Comparison of ENCODE assay signal across 8 mouse cellular contexts in genomic region chr6:118478957-118479708, GRCm38 (mm10). TPM values are rescaled to one million over a fixed set of nuclear protein-coding genes. Genes with fewer than 3 reads are reported as not detected.
DNase-seq lines count a peak whose midpoint lies in the region; ATAC-seq and TF ChIP-seq lines count a peak whose summit lies in the region.

Gene Zfp9, minus strand, starts transcription at chr6:118479320.

- TF ChIP-seq EP300 in MEL (IDR thresholded peaks at IDR 0.05; ENCODE audit: low read depth in 1 of 2, low read length in 2 of 2) = no peak

- H3K9ac ChIP-seq in MEL (ENCODE audit: control insufficient read depth, low read depth, low read length, poor library complexity, severe bottlenecking) = peak within 1 kb of the TSS; percentile 95
- peak within 1 kb of the TSS; percentile 84 for H3K9ac ChIP-seq in forebrain, postnatal 0 days

- no peaks in the 10 kb centered on the region; the same call in 1 of the 2 replicates for H3K79me2 ChIP-seq in MEL (ENCODE audit: control insufficient read depth, insufficient read depth, low read length, poor library complexity)

- TF ChIP-seq POLR2A in MEL (IDR thresholded peaks at IDR 0.05; ENCODE audit: control insufficient read depth in 1 of 2, insufficient read depth in 1 of 2, low read depth in 1 of 2, low read length in 2 of 2, poor library complexity in 1 of 2) = peak; percentile 44 to 62; a peak in 2 of 4 replicates
- peak; percentile 70; the same call in 1 of the 2 replicates for TF ChIP-seq POLR2A in lung, adult 2 months (IDR thresholded peaks at IDR 0.05; ENCODE audit: borderline replicate concordance, extremely low read depth, low read depth, low read length)

- TF ChIP-seq CTCF in MEL (IDR thresholded peaks at IDR 0.05 in 2 of 3, conservative IDR thresholded peaks at IDR 0.05 in 1 of 3; ENCODE audit: control insufficient read depth in 1 of 3, insufficient read depth in 1 of 3, low read depth in 2 of 3, low read length in 3 of 3, poor library complexity in 1 of 3, severe bottlenecking in 1 of 3) = no peak
- TF ChIP-seq CTCF in forebrain, postnatal 0 days (IDR thresholded peaks at IDR 0.05; ENCODE audit: low read depth) = no peak
- no peak for TF ChIP-seq CTCF in lung, adult 2 months (IDR thresholded peaks at IDR 0.05; ENCODE audit: insufficient read depth, low read length)

- 1% methylated on average over 48 of the region's 57 CpGs for whole genome bisulfite sequencing in forebrain, postnatal 0 days
- under 1% methylated on average over 55 of the region's 57 CpGs for WGBS in lung, adult 2 months

- no peaks in the 10 kb centered on the region for H3K9me3 ChIP-seq in MEL (replicated peaks; ENCODE audit: insufficient read depth, low read length)
- H3K9me3 ChIP-seq in forebrain, postnatal 0 days (ENCODE audit: low read length) = no peaks in the 10 kb centered on the region

- peak within 1 kb of the TSS; percentile 70 for H3K27ac ChIP-seq in MEL (ENCODE audit: control insufficient read depth, low read depth, low read length)
- peak within 1 kb of the TSS; percentile 90 for H3K27ac ChIP-seq in forebrain, postnatal 0 days (ENCODE audit: low read depth, low read length)

- peak; percentile 79 for DNase-seq in MEL (ENCODE audit: low read depth, low spot score)
- peak; percentile 87 for DNase-seq in cerebellum, adult 11-12 months
- peak; percentile 90 for DNase-seq in forebrain, postnatal 0 days
- peak; percentile 79 to 81 for DNase-seq in heart, postnatal 36 days
- peak; percentile 82 for DNase-seq in layer of hippocampus, adult 8-10 months (ENCODE audit: low spot score in 2 of 2)
- peak; percentile 68 for DNase-seq in lung, adult 2 months
- peak; percentile 66 for DNase-seq in ovary, postnatal 10 days (ENCODE audit: low spot score)
- peak; percentile 59 to 75 for DNase-seq in urinary bladder, adult 18-20 months (ENCODE audit: low spot score in 2 of 2)

- peak; percentile 96 for ATAC-seq in forebrain, postnatal 0 days

- H3K4me3 ChIP-seq in MEL (ENCODE audit: control insufficient read depth in 1 of 2, insufficient read depth in 1 of 2, low read depth in 2 of 2, low read length in 2 of 2) = peak within 1 kb of the TSS; percentile 80 to 84
- peak within 1 kb of the TSS; percentile 77 for H3K4me3 ChIP-seq in forebrain, postnatal 0 days (ENCODE audit: low read depth, low read length)
- H3K4me3 ChIP-seq in lung, adult 2 months (replicated peaks; ENCODE audit: extremely low read depth, low read depth, low read length) = peak within 1 kb of the TSS; percentile 80

- H3K27me3 ChIP-seq in MEL (ENCODE audit: control insufficient read depth in 1 of 2, insufficient read depth in 2 of 2, low read length in 2 of 2) = no peaks in the 10 kb centered on the region
- no peaks in the 10 kb centered on the region for H3K27me3 ChIP-seq in forebrain, postnatal 0 days (ENCODE audit: insufficient read depth, low read length)

- H3K4me2 ChIP-seq in forebrain, postnatal 0 days (ENCODE audit: low read depth) = peak within 1 kb of the TSS; percentile 62

- no peak for TF ChIP-seq RAD21 in MEL (IDR thresholded peaks at IDR 0.05; ENCODE audit: low read depth, low read length)

- intact Hi-C loops in heart, postnatal 36 days (cut with DNase I) = no loop called here

- H3K4me1 ChIP-seq in MEL (ENCODE audit: control insufficient read depth in 1 of 2, insufficient read depth in 2 of 2, low read length in 2 of 2) = peaks cover 0 to 2% of the 10 kb centered on the region in 2 experiments; a peak in 1 of 4 replicates
- peaks cover 14% of the 10 kb centered on the region for H3K4me1 ChIP-seq in forebrain, postnatal 0 days (ENCODE audit: insufficient read depth)
- H3K4me1 ChIP-seq in lung, adult 2 months (ENCODE audit: control insufficient read depth, insufficient read depth, low read length) = no peaks in the 10 kb centered on the region

- no peaks in the 10 kb centered on the region for H3K36me3 ChIP-seq in MEL (ENCODE audit: control insufficient read depth in 1 of 2, insufficient read depth in 2 of 2, low read length in 2 of 2)
- peaks cover 8% of the 10 kb centered on the region for H3K36me3 ChIP-seq in forebrain, postnatal 0 days (ENCODE audit: insufficient read depth)

TF ChIP-seq in MEL, 35 proteins besides CTCF, POLR2A, EP300 and RAD21:
- TF ChIP-seq SIN3A (IDR thresholded peaks at IDR 0.05; ENCODE audit: low read length) (peak; percentile 28; the same call in 1 of the 2 replicates), JUND (IDR thresholded peaks at IDR 0.05; ENCODE audit: low read depth, low read length) (no peak), POLR2AphosphoS5 (IDR thresholded peaks at IDR 0.05; ENCODE audit: borderline replicate concordance, low read depth, low read length) (no peak), TCF12 (IDR thresholded peaks at IDR 0.05; ENCODE audit: low read depth, low read length) (no peak), CHD1 (IDR thresholded peaks at IDR 0.05; ENCODE audit: low read depth, low read length) (no peak), UBTF (IDR thresholded peaks at IDR 0.05; ENCODE audit: borderline replicate concordance, insufficient read depth, low read depth, low read length) (no peak), HCFC1 (IDR thresholded peaks at IDR 0.05; ENCODE audit: low read depth, low read length) (peak; percentile 47; the same call in 1 of the 2 replicates), ELF1 (IDR thresholded peaks at IDR 0.05; ENCODE audit: low read depth, low read length) (no peak), MAX (IDR thresholded peaks at IDR 0.05; ENCODE audit: low read length) (no peak), ZNF384 (IDR thresholded peaks at IDR 0.05; ENCODE audit: low read depth, low read length) (no peak), MXI1 (IDR thresholded peaks at IDR 0.05; ENCODE audit: low read depth, low read length) (peak; percentile 30; the same call in 1 of the 2 replicates), POLR2AphosphoS2 (IDR thresholded peaks at IDR 0.05; ENCODE audit: low read length) (no peak), NELFE (IDR thresholded peaks at IDR 0.05; ENCODE audit: low read depth, low read length) (peak; percentile 47), RCOR1 (IDR thresholded peaks at IDR 0.05; ENCODE audit: low read depth, low read length) (no peak), TBP (IDR thresholded peaks at IDR 0.05; ENCODE audit: low read depth, low read length) (0 out of 2 replicates have a peak, but pooled peaks have one; percentile 2)
TF ChIP-seq in MEL: peak in this region for 5.

RNA-seq across cellular contexts. Expression of gene Zfp9, which starts in this region (rescaled TPM):
- 0.72 and 1.2 TPM in 2 replicates for total RNA-seq in MEL (2012; rRNA removed)
- 1 to 10 TPM in 1 of 2 experiments, not detected in 1; 1.1 TPM for polyA plus RNA-seq in MEL (2012; ENCODE audit: insufficient read depth in 1 of 2, insufficient read length in 2 of 2, low read depth in 1 of 2, low replicate concordance in 2 of 2, missing spikeins in 1 of 2)
- 21.9 and 27.5 TPM in 2 replicates for total RNA-seq in forebrain, postnatal 0 days (2014; rRNA removed)
- polyA plus RNA-seq in forebrain, postnatal 0 days (2015; fragmentation: Nextera tagmentation; extraction: Ambion mirVana) = 4.8 and 9.2 TPM in 2 replicates
- total RNA-seq in heart, postnatal 36 days (2021) = 1 to 10 TPM; 4.0 to 5.2 TPM
- total RNA-seq in layer of hippocampus, adult 8-10 months (2022) = 10 to 100 TPM; 16.9 to 19.5 (median 18.3) TPM
- polyA plus RNA-seq in lung, adult 2 months (2012; rRNA removed) = 1.3 and 1.8 TPM in 2 replicates

Comparison
In these comparisons a context has a peak if more than half of its experiments do, and no peak if none do; other contexts are left out.
1. Peak in every context shown above with its lines: DNase-seq, ATAC-seq, H3K4me3 ChIP-seq and H3K27ac ChIP-seq.